Mouse (Mus musculus) midbrain, embryonic 16.5 days (tissue): ENCODE results near the gene Slc16a11. TPM values are rescaled to one million over a fixed set of nuclear protein-coding genes. Genes with fewer than 3 reads are reported as not detected.

Source experiments
- ATAC-seq: fragments of 200-750 bp; cut with Nextera tagmentation; 2 replicates; pipeline ENCODE4 v1.8.0; 2017; ENCODE audit warnings: moderate TSS enrichment
- H3K27ac ChIP-seq: fragments of 300-500 bp; sonication (generic); 2 replicates; pipeline ENCODE4 v1.5.1; 2014; ENCODE audit warnings: mild to moderate bottlenecking, low read length, mixed read lengths
- H3K27me3 ChIP-seq: fragments of 300-500 bp; sonication (generic); 2 replicates; pipeline ENCODE4 v1.6.1; 2014; ENCODE audit warnings: low read depth, low read length, mixed read lengths; ENCODE audit not compliant: control insufficient read depth, insufficient read depth
- H3K36me3 ChIP-seq: fragments of 300-500 bp; sonication (generic); 2 replicates; pipeline ENCODE4 v1.6.1; 2014; ENCODE audit warnings: mild to moderate bottlenecking, low read length, moderate library complexity, mixed read lengths; ENCODE audit not compliant: control insufficient read depth, insufficient read depth
- H3K4me1 ChIP-seq: fragments of 300-500 bp; sonication (generic); 2 replicates; pipeline ENCODE4 v1.6.1; 2014; ENCODE audit warnings: mild to moderate bottlenecking, low read length, mixed read lengths; ENCODE audit not compliant: control insufficient read depth, insufficient read depth
- H3K4me2 ChIP-seq: fragments of 300-500 bp; sonication (generic); 2 replicates; pipeline ENCODE4 v1.6.1; 2014; ENCODE audit warnings: mild to moderate bottlenecking, low read length, mixed read lengths
- H3K4me3 ChIP-seq: fragments of 300-500 bp; sonication (generic); 2 replicates; pipeline ENCODE4 v1.5.1; 2014; ENCODE audit warnings: low read depth, mild to moderate bottlenecking, low read length, moderate library complexity, mixed read lengths
- H3K9ac ChIP-seq: fragments of 300-500 bp; sonication (generic); 2 replicates; pipeline ENCODE4 v1.6.1; 2014; ENCODE audit warnings: low read depth, low read length, mixed read lengths
- H3K9me3 ChIP-seq: fragments of 300-500 bp; sonication (generic); replicated peaks from 2 replicates; pipeline ENCODE4 v1.6.1; 2014; ENCODE audit warnings: mild to moderate bottlenecking, low read length, mixed read lengths; ENCODE audit not compliant: control insufficient read depth, poor library complexity, severe bottlenecking
- WGBS: fragments of 180-500 bp; shearing (Covaris S2); extraction: QIAGEN DNeasy Blood & Tissue Kit; methylation state at CpG from one replicate; pipeline ENCODE4 v1.1.7; 2014; 5-methylcytosine and 5-hydroxymethylcytosine counted together
- polyA plus RNA-seq: library from polyadenylated mRNA; unstranded; fragments of >200 nt; fragmentation: Nextera tagmentation; extraction: Ambion mirVana; gene quantifications from 2 replicates; pipeline ENCODE4 v1.2.1, GENCODE M21; 2015

Gene Slc16a11
- polyA plus RNA-seq, 1 experiment from 2014 or later, result 7.8 TPM

DNA sequence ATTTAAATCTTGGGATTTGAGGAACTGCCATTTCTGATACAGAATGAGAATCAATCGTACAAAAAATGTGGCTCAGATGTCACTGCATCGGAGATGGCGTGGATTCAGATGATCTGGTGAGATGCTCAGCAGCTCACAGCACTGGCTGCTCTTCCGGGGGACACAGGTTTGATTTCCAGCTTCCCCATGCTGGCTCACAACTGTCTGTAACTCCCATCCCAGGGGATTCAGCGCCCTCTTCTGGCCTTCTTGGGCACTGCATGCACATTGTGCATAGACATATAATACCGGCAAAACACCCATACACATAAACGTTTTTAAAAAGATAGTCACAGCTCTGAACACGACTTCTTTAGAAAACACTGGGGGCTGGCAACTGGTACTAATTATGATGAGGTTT, 34.9 kb upstream of the Slc16a11 start:
- ATAC-seq, result no peak
- no peaks in the 10 kb centered on the region for H3K9me3 ChIP-seq
- no peak overlapping the region for H3K4me3 ChIP-seq
- H3K4me1 ChIP-seq, result no peaks in the 10 kb centered on the region
- no peak overlapping the region for H3K9ac ChIP-seq
- H3K27me3 ChIP-seq, result no peaks in the 10 kb centered on the region
- H3K4me2 ChIP-seq, result no peak overlapping the region
- H3K36me3 ChIP-seq, result no peaks in the 10 kb centered on the region
- no peak overlapping the region for H3K27ac ChIP-seq
- WGBS, result 73% methylated on average over 8 of the region's 8 CpGs

DNA sequence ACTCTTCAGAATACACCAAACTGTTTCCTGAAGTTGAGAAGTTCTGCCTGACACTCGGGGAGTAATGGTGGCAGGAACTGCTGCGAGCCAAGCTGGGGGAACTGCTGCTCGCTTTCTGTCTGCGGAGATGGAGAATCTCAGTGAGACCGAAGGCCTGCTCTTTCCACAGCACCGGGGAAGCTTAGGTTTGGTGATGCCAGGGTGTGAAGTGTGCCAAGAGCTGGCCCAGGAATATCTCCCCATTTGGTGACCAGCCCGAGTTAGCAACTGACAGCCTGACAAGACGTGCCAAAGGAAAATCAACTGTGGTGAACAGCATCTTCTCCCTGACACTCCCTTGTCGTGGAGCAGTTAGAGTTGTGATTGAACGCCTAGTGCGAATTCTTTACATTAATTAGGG, 34.2 kb upstream of the Slc16a11 start:
- H3K9me3 ChIP-seq, result no peaks in the 10 kb centered on the region
- H3K4me1 ChIP-seq, result no peaks in the 10 kb centered on the region
- H3K4me2 ChIP-seq, result no peak overlapping the region
- no peak for ATAC-seq
- no peak overlapping the region for H3K9ac ChIP-seq
- no peak overlapping the region for H3K4me3 ChIP-seq
- H3K27ac ChIP-seq, result no peak overlapping the region
- H3K36me3 ChIP-seq, result no peaks in the 10 kb centered on the region
- H3K27me3 ChIP-seq, result no peaks in the 10 kb centered on the region
- WGBS, result 89% methylated on average over 11 of the region's 11 CpGs

DNA sequence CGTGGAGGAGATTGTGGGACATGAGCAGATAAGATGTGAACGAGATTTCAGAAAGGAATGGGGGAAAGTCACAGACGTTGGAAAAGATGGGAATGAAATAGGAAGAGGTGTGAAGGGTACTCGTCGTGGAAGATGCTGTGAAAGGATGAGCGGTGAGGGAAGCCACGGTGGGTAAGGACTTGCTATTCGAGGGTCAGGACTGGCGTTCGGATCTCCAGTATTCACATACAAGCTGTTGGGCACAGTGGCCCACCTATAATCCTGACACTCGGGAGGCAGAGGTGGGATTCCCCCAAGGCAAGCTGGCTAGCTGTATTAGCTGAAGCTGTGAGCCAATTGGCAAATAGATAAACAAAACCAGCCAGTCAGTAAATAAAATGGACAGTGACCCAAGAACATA, 33.8 kb upstream of the Slc16a11 start:
- H3K4me2 ChIP-seq, result no peak overlapping the region
- H3K9me3 ChIP-seq, result no peaks in the 10 kb centered on the region
- no peak overlapping the region for H3K9ac ChIP-seq
- no peak overlapping the region for H3K4me3 ChIP-seq
- no peak overlapping the region for H3K27ac ChIP-seq
- WGBS, result 78% methylated on average over 11 of the region's 11 CpGs
- no peak for ATAC-seq
- H3K36me3 ChIP-seq, result no peaks in the 10 kb centered on the region
- no peaks in the 10 kb centered on the region for H3K27me3 ChIP-seq
- H3K4me1 ChIP-seq, result no peaks in the 10 kb centered on the region

DNA sequence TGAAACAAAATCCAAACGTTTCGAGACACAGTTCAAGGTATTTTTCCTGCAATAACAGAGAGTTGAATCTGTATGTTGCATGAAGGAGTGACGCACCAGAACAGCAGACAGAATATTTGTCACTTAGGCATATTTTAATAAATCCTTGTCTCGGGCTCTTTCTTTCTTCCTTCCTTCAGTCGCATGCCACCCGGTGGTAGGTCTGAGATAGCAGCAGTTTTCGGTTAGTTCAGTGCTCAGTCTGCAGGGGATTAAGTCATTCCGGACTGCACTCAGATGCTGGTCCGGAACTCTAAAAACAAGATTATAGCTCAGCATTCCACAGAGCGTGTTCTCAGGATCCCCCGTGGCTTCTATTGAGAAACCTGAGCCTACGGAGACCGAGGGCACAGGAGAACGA, 33.2 kb upstream of the Slc16a11 start:
- WGBS, result 20% methylated on average over 14 of the region's 14 CpGs
- no peaks in the 10 kb centered on the region for H3K27me3 ChIP-seq
- no peak overlapping the region for H3K27ac ChIP-seq
- no peaks in the 10 kb centered on the region for H3K9me3 ChIP-seq
- no peak for ATAC-seq
- H3K4me3 ChIP-seq, result 0 out of 2 replicates have a peak overlapping the region, but pooled peaks have one; percentile 12
- no peaks in the 10 kb centered on the region for H3K4me1 ChIP-seq
- peak overlapping the region; percentile 35 for H3K4me2 ChIP-seq
- H3K36me3 ChIP-seq, result no peaks in the 10 kb centered on the region
- H3K9ac ChIP-seq, result no peak overlapping the region

DNA sequence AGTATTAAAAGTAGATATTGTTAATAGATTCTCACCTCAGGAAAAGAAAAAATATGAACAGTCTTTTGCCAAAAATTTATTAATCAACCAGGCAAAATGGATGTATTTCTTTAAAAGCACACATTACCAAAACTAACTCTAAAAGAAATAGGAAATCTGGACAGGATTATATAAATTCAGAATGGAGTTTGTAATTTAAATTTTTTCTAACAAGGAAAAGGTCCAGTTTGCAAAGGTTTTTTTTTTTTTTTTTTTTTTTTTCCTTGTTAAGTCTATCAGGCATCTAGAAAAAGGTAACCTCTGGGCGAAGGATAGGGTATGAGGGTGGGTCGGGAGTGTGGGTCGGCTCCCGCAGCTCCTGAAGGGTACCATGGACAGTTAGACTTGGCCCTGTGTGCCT, 32.1 kb upstream of the Slc16a11 start:
- Histone ChIP-seq H3K9ac (no peak overlapping the region), H3K27ac (no peak overlapping the region), H3K36me3 (no peaks in the 10 kb centered on the region), H3K27me3 (no peaks in the 10 kb centered on the region), H3K4me2 (no peak overlapping the region), H3K9me3 (no peaks in the 10 kb centered on the region), H3K4me1 (no peaks in the 10 kb centered on the region), H3K4me3 (no peak overlapping the region)
- ATAC-seq, result no peak
- 94% methylated on average over 4 of the region's 4 CpGs for WGBS

DNA sequence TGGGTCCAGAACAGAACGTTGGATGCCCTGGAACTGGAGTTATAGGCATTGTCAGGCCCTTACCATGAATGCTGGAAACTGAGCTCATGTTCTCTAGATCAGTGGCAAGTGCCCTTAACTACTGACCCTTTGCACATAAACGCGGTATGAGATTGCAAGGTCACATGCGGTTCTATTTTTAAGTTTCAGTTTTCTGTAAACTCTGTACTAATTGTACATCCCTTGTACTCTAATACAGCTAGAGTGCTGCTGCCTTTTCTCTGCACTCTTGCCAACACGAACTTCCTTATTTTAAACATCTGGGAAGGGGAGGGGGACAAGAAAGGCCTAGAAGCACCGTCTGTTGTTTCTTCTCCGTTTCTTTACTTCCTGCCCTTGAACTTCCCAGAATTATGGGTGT, 27.4 kb upstream of the Slc16a11 start:
- Histone ChIP-seq H3K4me1 (no peaks in the 10 kb centered on the region), H3K4me2 (no peak overlapping the region), H3K27me3 (no peaks in the 10 kb centered on the region), H3K9me3 (no peaks in the 10 kb centered on the region), H3K36me3 (no peaks in the 10 kb centered on the region), H3K9ac (no peak overlapping the region), H3K27ac (no peak overlapping the region), H3K4me3 (no peak overlapping the region)
- no peak for ATAC-seq
- WGBS, result 86% methylated on average over 7 of the region's 7 CpGs

DNA sequence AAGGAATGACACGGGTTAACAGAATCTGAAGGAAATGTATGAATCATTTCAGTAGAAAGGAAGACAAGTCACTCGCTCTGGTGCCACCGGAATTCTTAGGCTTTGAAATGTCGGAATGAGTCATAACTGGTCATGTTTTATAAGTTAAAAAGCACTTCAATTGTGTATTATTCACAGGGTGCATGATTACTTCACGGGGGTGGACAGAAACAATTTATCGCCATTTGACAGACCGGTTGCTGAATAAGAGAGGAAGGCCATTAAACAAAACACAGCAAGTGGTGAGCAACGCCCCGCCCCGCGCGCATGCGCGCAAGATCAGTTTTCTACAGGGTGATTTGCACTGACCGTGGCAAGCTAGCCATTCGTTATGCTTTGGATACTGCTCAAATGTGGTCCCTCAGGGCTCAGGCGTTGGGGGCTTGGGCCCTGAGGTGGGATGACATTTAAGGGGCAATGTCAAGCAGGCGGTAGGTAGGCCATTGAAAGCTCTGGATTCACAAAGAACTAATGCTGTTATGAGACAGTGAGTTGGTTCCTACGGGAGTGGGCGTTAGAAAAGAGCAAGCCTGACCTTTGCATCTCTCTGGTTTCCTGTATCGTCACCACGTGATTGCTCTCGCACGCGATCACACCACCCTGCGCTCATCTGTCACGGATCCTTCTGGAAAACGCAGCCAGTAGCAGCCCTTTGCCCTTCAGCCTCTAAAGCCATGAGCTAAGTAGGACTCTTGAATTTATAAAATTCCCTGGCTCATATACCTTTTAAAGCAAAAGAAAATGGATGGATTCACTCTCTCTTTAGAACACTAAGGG, 23.0 kb upstream of the Slc16a11 start:
- Histone ChIP-seq H3K4me1 (no peaks in the 10 kb centered on the region), H3K36me3 (no peaks in the 10 kb centered on the region), H3K4me3 (no peak overlapping the region), H3K9ac (no peak overlapping the region), H3K4me2 (no peak overlapping the region), H3K9me3 (no peaks in the 10 kb centered on the region), H3K27me3 (no peaks in the 10 kb centered on the region), H3K27ac (no peak overlapping the region)
- no peak for ATAC-seq
- whole genome bisulfite sequencing, result 87% methylated on average over 28 of the region's 28 CpGs

DNA sequence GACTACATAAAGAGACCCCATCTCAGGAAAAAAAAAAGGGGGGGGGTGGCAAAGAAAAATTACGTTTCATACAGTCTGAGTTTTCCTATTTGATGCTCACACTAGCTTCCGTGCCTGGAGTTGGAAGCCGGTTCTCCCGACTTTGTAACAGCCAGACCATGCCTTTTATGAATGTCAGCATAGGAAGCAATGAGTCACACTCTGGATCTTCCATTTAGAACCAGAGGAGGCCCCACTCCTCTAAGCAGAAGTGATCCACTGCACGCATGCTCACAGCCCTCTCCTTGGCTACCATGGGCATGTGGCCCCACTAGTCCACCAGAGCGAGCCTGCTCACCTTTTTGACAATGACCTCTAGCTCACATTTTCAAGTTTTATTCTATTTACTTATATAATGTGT, 21.4 kb upstream of the Slc16a11 start:
- Histone ChIP-seq H3K27me3 (no peaks in the 10 kb centered on the region), H3K9ac (no peak overlapping the region), H3K36me3 (no peaks in the 10 kb centered on the region), H3K9me3 (no peaks in the 10 kb centered on the region), H3K27ac (no peak overlapping the region), H3K4me2 (no peak overlapping the region), H3K4me3 (no peak overlapping the region), H3K4me1 (no peaks in the 10 kb centered on the region)
- ATAC-seq, result no peak
- WGBS, result 94% methylated on average over 6 of the region's 6 CpGs

DNA sequence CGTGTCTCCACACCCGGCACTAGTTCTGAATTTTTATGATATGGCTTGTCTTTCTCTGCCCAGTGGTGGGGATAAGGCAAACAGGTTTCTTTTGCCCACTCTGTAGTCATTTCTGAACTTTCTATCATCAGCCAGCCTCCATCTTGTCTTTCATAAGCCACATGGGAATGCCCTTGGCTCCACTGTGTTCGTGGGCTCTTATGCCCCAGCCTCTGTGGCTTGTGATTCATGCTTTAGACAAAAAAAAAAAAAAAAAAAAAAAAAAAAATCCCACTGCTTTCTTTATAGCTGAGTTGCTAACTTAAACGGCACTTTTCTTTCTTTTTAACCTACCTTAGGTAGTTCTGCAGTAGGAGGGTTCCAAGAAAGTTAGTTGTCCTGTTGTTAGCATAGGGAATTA, 20.4 kb upstream of the Slc16a11 start:
- H3K4me3 ChIP-seq, result no peak overlapping the region
- no peaks in the 10 kb centered on the region for H3K9me3 ChIP-seq
- H3K27ac ChIP-seq, result no peak overlapping the region
- no peak for ATAC-seq
- H3K4me1 ChIP-seq, result no peaks in the 10 kb centered on the region
- no peaks in the 10 kb centered on the region for H3K36me3 ChIP-seq
- H3K27me3 ChIP-seq, result no peaks in the 10 kb centered on the region
- no peak overlapping the region for H3K9ac ChIP-seq
- H3K4me2 ChIP-seq, result no peak overlapping the region
- WGBS, result 86% methylated on average over 4 of the region's 4 CpGs
